In the genomic region with DNA sequence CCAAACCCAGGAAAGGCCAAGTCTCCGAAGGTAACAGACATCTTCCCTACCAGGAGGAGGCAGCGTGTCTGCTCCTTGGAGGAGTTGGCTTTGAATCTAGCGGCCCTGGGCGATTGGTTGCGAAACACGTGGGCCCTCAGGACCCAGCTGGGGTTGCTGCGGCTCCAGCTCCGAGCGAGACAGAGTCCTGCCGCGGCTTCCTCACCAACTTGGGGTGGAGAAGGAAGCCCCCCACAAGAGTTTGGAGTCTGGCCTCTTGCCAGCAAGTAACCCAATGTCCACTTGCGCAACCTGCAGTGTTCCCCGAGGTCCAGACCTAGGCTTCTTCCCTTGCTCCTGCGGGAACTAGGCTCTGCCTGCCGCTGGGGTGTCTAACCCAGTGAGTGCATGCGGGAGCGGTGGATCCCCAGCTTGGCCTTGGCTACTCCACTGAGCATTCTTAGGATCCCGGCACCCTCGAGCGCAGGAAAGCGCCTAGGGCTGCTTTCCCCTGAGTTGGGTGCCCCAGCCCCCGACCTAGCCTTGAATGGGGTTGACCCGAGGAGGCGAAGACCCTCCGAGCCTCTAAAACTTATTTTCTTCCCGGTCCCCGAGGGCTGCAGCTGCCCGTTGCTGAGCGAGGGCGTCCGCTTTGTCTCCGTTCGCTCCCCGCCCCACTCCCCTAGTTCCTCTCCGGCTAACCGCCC, we compare ENCODE assay signal across 7 mouse cellular contexts. TPM values are rescaled to one million over a fixed set of nuclear protein-coding genes. Genes with fewer than 3 reads are reported as not detected.
A peak's percentile ranks its signal among the peaks of the same experiment; 100 is the strongest.
DNase-seq lines count a peak whose midpoint lies in the region; ATAC-seq and TF ChIP-seq lines count a peak whose summit lies in the region.

No protein-coding gene starts in this region.

- H3K9ac ChIP-seq in midbrain, postnatal 0 days (replicated peaks; ENCODE audit: low read length, poor library complexity, severe bottlenecking) = peak overlapping the region; percentile 68

- no peaks in the 10 kb centered on the region for H3K27me3 ChIP-seq in midbrain, postnatal 0 days (ENCODE audit: insufficient read depth, low read length)
- no peaks in the 10 kb centered on the region for H3K27me3 ChIP-seq in splenic B cell, adult 2 months (ENCODE audit: control insufficient read depth, insufficient read depth, low read length, poor library complexity, severe bottlenecking)

- peak overlapping the region; percentile 89 for H3K27ac ChIP-seq in midbrain, postnatal 0 days (ENCODE audit: low read depth, low read length)

- H3K4me2 ChIP-seq in midbrain, postnatal 0 days (ENCODE audit: low read depth, low read length, poor library complexity, severe bottlenecking) = peak overlapping the region; percentile 72

- peaks cover 4% of the 10 kb centered on the region; the same call in 1 of the 2 replicates for H3K36me3 ChIP-seq in midbrain, postnatal 0 days (ENCODE audit: insufficient read depth, low read length)
- no peaks in the 10 kb centered on the region for H3K36me3 ChIP-seq in splenic B cell, adult 2 months (ENCODE audit: control insufficient read depth, insufficient read depth, low read length, poor library complexity, severe bottlenecking)

- TF ChIP-seq CTCF in midbrain, postnatal 0 days (IDR thresholded peaks at IDR 0.05) = peak; percentile 68

- peak overlapping the region; percentile 63 for H3K4me3 ChIP-seq in midbrain, postnatal 0 days (ENCODE audit: low read depth, low read length)

- peak; percentile 71 for DNase-seq in adrenal gland, adult 8-10 months
- peak; percentile 93 for DNase-seq in embryo, embryonic 11 days
- DNase-seq in heart, adult 11 months = peak; percentile 99
- peak; percentile 77 for DNase-seq in kidney, adult 11 months
- peak; percentile 72 for DNase-seq in liver
- DNase-seq in midbrain, postnatal 0 days (ENCODE audit: low spot score) = peak; percentile 88
- DNase-seq in splenic B cell, adult 2 months (ENCODE audit: low read depth, low spot score) = peak; percentile 53

- WGBS in midbrain, postnatal 0 days = under 1% methylated on average over 35 of the region's 36 CpGs

- H3K4me1 ChIP-seq in midbrain, postnatal 0 days (ENCODE audit: insufficient read depth, low read length) = peaks cover 16% of the 10 kb centered on the region

- H3K9me3 ChIP-seq in midbrain, postnatal 0 days (ENCODE audit: low read length) = no peaks in the 10 kb centered on the region

- peak; percentile 75 for ATAC-seq in midbrain, postnatal 0 days (ENCODE audit: low FRiP score)

RNA-seq across cellular contexts. Expression of gene Enc1, which starts 0.5 kb away (rescaled TPM):
- 1 to 10 TPM; 4.3 to 8.7 (median 7.9) TPM for total RNA-seq in adrenal gland, adult 8-10 months (2022)
- total RNA-seq in midbrain, postnatal 0 days (2014; rRNA removed) = 326 and 348 TPM in 2 replicates
- 54.0 and 54.2 TPM in 2 replicates for polyA plus RNA-seq in midbrain, postnatal 0 days (2015; fragmentation: Nextera tagmentation; extraction: Ambion mirVana)

RNA-seq across cellular contexts. Expression of gene Hexb, which starts 42.3 kb away (rescaled TPM):
- 10 to 100 TPM; 34.1 to 72.0 (median 50.7) TPM for total RNA-seq in adrenal gland, adult 8-10 months (2022)
- 55.1 and 70.5 TPM in 2 replicates for total RNA-seq in midbrain, postnatal 0 days (2014; rRNA removed)
- polyA plus RNA-seq in midbrain, postnatal 0 days (2015; fragmentation: Nextera tagmentation; extraction: Ambion mirVana) = 57.7 and 59.7 TPM in 2 replicates

Comparison
In these comparisons a context has a peak if more than half of its experiments do, and no peak if none do; other contexts are left out.
1. Peak in every context shown above with its lines: DNase-seq, ATAC-seq, H3K4me3 ChIP-seq and H3K27ac ChIP-seq.
2. RNA of gene Enc1, which starts 0.5 kb away (total RNA-seq): 326 to 348 TPM in midbrain, postnatal 0 days; 4.3 to 8.7 TPM in adrenal gland, adult 8-10 months; every median in the first group is over 10 times any median in the second.